Mouse (Mus musculus): ENCODE measurements at regions not wholly inside any gene's neighbourhood (a gene's known extent, or its start where the extent isn't known, plus 50 kb on each side); places are given as distances from the start of the nearest gene placed in this dataset.

GRCm38 (mm10) chr2:9267675-9268074 is 613.4 kb upstream of the 4930412O13Rik start:
- ATAC-seq (replicated peaks; ENCODE audit: poor library complexity, severe bottlenecking) = no peak

GRCm38 (mm10) chr2:9283441-9283840 is 597.6 kb upstream of the 4930412O13Rik start:
- no peak for ATAC-seq (replicated peaks; ENCODE audit: poor library complexity, severe bottlenecking)

- ATAC-seq (replicated peaks; ENCODE audit: poor library complexity, severe bottlenecking) = no peak
These were observed 595.3 kb upstream of the 4930412O13Rik start for GRCm38 (mm10) chr2:9285800-9286199.

- ATAC-seq (replicated peaks; ENCODE audit: poor library complexity, severe bottlenecking) = no peak
These were observed 594.0 kb upstream of the 4930412O13Rik start for GRCm38 (mm10) chr2:9287077-9287476.

- no peak for ATAC-seq (replicated peaks; ENCODE audit: poor library complexity, severe bottlenecking)
These were observed 593.4 kb upstream of the 4930412O13Rik start for GRCm38 (mm10) chr2:9287623-9288022.

- ATAC-seq (replicated peaks; ENCODE audit: poor library complexity, severe bottlenecking) = no peak
These were observed 549.3 kb upstream of the 4930412O13Rik start for GRCm38 (mm10) chr2:9331630-9332352.

GRCm38 (mm10) chr2:9348982-9349381 is 532.1 kb upstream of the 4930412O13Rik start:
- ATAC-seq (replicated peaks; ENCODE audit: poor library complexity, severe bottlenecking) = peak; percentile 92

GRCm38 (mm10) chr2:9349994-9350393 is 531.1 kb upstream of the 4930412O13Rik start:
- ATAC-seq (replicated peaks; ENCODE audit: poor library complexity, severe bottlenecking) = peak; percentile 77

- ATAC-seq (replicated peaks; ENCODE audit: poor library complexity, severe bottlenecking) = no peak
These were observed 528.9 kb upstream of the 4930412O13Rik start for GRCm38 (mm10) chr2:9352190-9352589.

GRCm38 (mm10) chr2:9360020-9360419 is 521.0 kb upstream of the 4930412O13Rik start:
- no peak for ATAC-seq (replicated peaks; ENCODE audit: poor library complexity, severe bottlenecking)

GRCm38 (mm10) chr2:9367801-9368584 is 513.1 kb upstream of the 4930412O13Rik start:
- ATAC-seq (replicated peaks; ENCODE audit: poor library complexity, severe bottlenecking) = peak; percentile 27; the same call in 1 of the 2 replicates

- ATAC-seq (replicated peaks; ENCODE audit: poor library complexity, severe bottlenecking) = no peak
These were observed 511.5 kb upstream of the 4930412O13Rik start for GRCm38 (mm10) chr2:9369572-9369971.

- ATAC-seq (replicated peaks; ENCODE audit: poor library complexity, severe bottlenecking) = no peak
These were observed 494.5 kb upstream of the 4930412O13Rik start for GRCm38 (mm10) chr2:9386566-9386965.

GRCm38 (mm10) chr2:9388058-9388457 is 493.0 kb upstream of the 4930412O13Rik start:
- ATAC-seq (replicated peaks; ENCODE audit: poor library complexity, severe bottlenecking) = no peak

- ATAC-seq (replicated peaks; ENCODE audit: poor library complexity, severe bottlenecking) = no peak
These were observed 485.6 kb upstream of the 4930412O13Rik start for GRCm38 (mm10) chr2:9395379-9395999.

- ATAC-seq (replicated peaks; ENCODE audit: poor library complexity, severe bottlenecking) = no peak
These were observed 479.6 kb upstream of the 4930412O13Rik start for GRCm38 (mm10) chr2:9401461-9401860.

- ATAC-seq (replicated peaks; ENCODE audit: poor library complexity, severe bottlenecking) = no peak
These were observed 478.8 kb upstream of the 4930412O13Rik start for GRCm38 (mm10) chr2:9402281-9402680.

GRCm38 (mm10) chr2:9409075-9409474 is 472.0 kb upstream of the 4930412O13Rik start:
- no peak for ATAC-seq (replicated peaks; ENCODE audit: poor library complexity, severe bottlenecking)

GRCm38 (mm10) chr2:9422686-9423085 is 458.4 kb upstream of the 4930412O13Rik start:
- no peak for ATAC-seq (replicated peaks; ENCODE audit: poor library complexity, severe bottlenecking)

GRCm38 (mm10) chr2:9423534-9423933 is 457.5 kb upstream of the 4930412O13Rik start:
- ATAC-seq (replicated peaks; ENCODE audit: poor library complexity, severe bottlenecking) = no peak
